Mouse (Mus musculus) C2C12 (cell line): ENCODE measurements around the gene Gpatch2. TPM values are rescaled to one million over a fixed set of nuclear protein-coding genes. Genes with fewer than 3 reads are reported as not detected.
A peak's percentile ranks its signal among the peaks of the same experiment; 100 is the strongest.

Source experiments
- H3K27me3 ChIP-seq: one replicate; pipeline ENCODE4 v1.6.1; 2011; ENCODE audit not compliant: control insufficient read depth, insufficient read depth, insufficient read length
- H3K36me3 ChIP-seq: one replicate; pipeline ENCODE4 v1.6.1; 2011; ENCODE audit not compliant: control insufficient read depth, insufficient read depth
- H3K4me3 ChIP-seq: one replicate; pipeline ENCODE4 v1.5.1; 2011; ENCODE audit warnings: mild to moderate bottlenecking, control low read depth; ENCODE audit not compliant: poor library complexity, insufficient read depth, severe bottlenecking
- H3K79me2 ChIP-seq: one replicate; pipeline ENCODE4 v1.6.1; 2011; ENCODE audit not compliant: control insufficient read depth, insufficient read depth
- H3K79me3 ChIP-seq: one replicate; pipeline ENCODE4 v1.6.1; 2011; ENCODE audit warnings: low read depth, control low read depth
- H3ac ChIP-seq: one replicate; pipeline ENCODE3; 2011; ENCODE audit warnings: low read depth; ENCODE audit not compliant: control insufficient read depth, insufficient read length
- CEBPB ChIP-seq: IDR thresholded peaks from one replicate; pipeline ENCODE4 v1.6.1; 2011; ENCODE audit warnings: low read depth, mild to moderate bottlenecking, control low read depth, moderate library complexity
- CTCF ChIP-seq: IDR thresholded peaks from one replicate; pipeline ENCODE4 v1.5.1; 2011; ENCODE audit not compliant: control insufficient read depth, insufficient read depth, insufficient read length
- FOSL1 ChIP-seq: IDR thresholded peaks from one replicate; pipeline ENCODE4 v1.8.0; 2011; ENCODE audit warnings: mild to moderate bottlenecking, low read length; ENCODE audit not compliant: poor library complexity, insufficient read depth, severe bottlenecking
- MAX ChIP-seq: IDR thresholded peaks from one replicate; pipeline ENCODE4 v1.6.1; 2011; ENCODE audit warnings: mild to moderate bottlenecking, control low read depth
- MYOD1 ChIP-seq: IDR thresholded peaks from one replicate; pipeline ENCODE4 v1.6.1; 2011; ENCODE audit warnings: low read depth; ENCODE audit not compliant: control insufficient read depth, insufficient read length
- MYOG ChIP-seq: IDR thresholded peaks from one replicate; pipeline ENCODE4 v1.6.1; 2011; ENCODE audit not compliant: control insufficient read depth, insufficient read length; ENCODE audit errors: extremely low read depth
- USF1 ChIP-seq: IDR thresholded peaks from one replicate; pipeline ENCODE4 v1.6.1; 2011; ENCODE audit warnings: low read depth, mild to moderate bottlenecking, control low read depth, moderate library complexity
- polyA plus RNA-seq: library from polyadenylated mRNA; unstranded; fragments of >200 nt; fragmentation: generic; extraction: Trizol; gene quantifications from one replicate; pipeline ENCODE4 v1.2.1, GENCODE M21; 2012; ENCODE audit warnings: missing spikeins

Gene Gpatch2
- polyA plus RNA-seq, 1 experiment: 4.6 TPM

- Histone ChIP-seq H3K36me3 (no peaks in the 10 kb centered on the region), H3K79me2 (no peaks in the 10 kb centered on the region), H3K79me3 (no peaks in the 10 kb centered on the region), H3K4me3 (no peak overlapping the region), H3K27me3 (no peaks in the 10 kb centered on the region), H3ac (no peak overlapping the region)
- TF ChIP-seq FOSL1 (no peak), MYOD1 (no peak), MAX (no peak), USF1 (peak; percentile 37), MYOG (no peak), CEBPB (no peak), CTCF (no peak)
Observed at GRCm38 (mm10) chr1:187376946-187377671, 161.8 kb downstream of the Gpatch2 start.

- TF ChIP-seq CEBPB (no peak), MAX (no peak), FOSL1 (no peak), USF1 (no peak), MYOD1 (no peak), CTCF (no peak), MYOG (no peak)
- no peak overlapping the region for H3K4me3 ChIP-seq
- no peak overlapping the region for H3ac ChIP-seq
- H3K79me3 ChIP-seq: no peaks in the 10 kb centered on the region
- H3K27me3 ChIP-seq: no peaks in the 10 kb centered on the region
- no peaks in the 10 kb centered on the region for H3K36me3 ChIP-seq
- H3K79me2 ChIP-seq: no peaks in the 10 kb centered on the region
Observed at GRCm38 (mm10) chr1:187377865-187378524, 162.7 kb downstream of the Gpatch2 start.

DNA sequence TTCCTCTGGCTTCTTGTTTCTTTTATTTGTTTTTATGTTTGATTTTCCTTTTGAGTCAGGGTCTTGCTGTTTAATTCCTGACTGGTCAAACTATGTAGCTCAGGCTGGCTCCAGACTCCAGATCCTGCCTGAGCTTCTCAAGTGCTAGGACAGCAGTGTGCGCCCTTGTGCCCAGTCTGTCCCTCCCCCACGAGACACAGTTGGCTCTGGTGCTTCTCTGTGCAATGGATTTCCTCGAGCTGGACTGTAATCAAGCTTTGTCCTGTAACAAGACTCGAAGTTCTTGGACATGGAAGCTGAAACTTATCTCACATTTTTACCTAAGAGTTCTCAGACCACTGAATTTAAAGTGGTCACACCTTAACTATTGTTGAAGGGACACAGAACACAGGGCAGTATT lies 174.2 kb downstream of the Gpatch2 start:
- no peak overlapping the region for H3ac ChIP-seq
- H3K79me2 ChIP-seq: no peaks in the 10 kb centered on the region
- H3K4me3 ChIP-seq: no peak overlapping the region
- no peak for TF ChIP-seq MYOG
- no peak for TF ChIP-seq MAX
- TF ChIP-seq CEBPB: no peak
- TF ChIP-seq USF1: no peak
- no peak for TF ChIP-seq FOSL1
- no peak for TF ChIP-seq CTCF
- no peak for TF ChIP-seq MYOD1
- no peaks in the 10 kb centered on the region for H3K36me3 ChIP-seq
- H3K79me3 ChIP-seq: no peaks in the 10 kb centered on the region
- H3K27me3 ChIP-seq: no peaks in the 10 kb centered on the region

DNA sequence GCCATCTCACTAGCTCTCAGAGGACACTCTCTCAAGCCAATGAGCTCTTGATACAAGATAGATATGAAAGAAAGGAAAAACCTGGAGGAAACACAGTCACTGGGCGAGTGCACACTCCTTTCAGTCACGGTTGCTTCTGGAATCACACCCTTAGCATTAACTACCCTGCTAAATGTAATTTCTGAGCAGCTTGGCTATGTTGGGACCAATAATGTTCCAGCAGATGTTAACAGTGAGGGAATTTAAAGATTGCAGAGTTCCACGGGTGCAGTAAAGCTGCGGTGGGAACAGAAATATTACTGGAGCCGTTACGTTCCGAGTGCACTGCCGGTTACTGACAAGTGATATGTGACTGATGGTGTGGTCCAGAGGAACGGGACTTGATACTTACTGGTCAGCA lies 185.5 kb downstream of the Gpatch2 start:
- Histone ChIP-seq H3ac (no peak overlapping the region), H3K4me3 (no peak overlapping the region), H3K36me3 (no peaks in the 10 kb centered on the region), H3K79me2 (no peaks in the 10 kb centered on the region), H3K27me3 (no peaks in the 10 kb centered on the region), H3K79me3 (no peaks in the 10 kb centered on the region)
- TF ChIP-seq CEBPB: no peak
- TF ChIP-seq USF1: no peak
- no peak for TF ChIP-seq MAX
- no peak for TF ChIP-seq FOSL1
- TF ChIP-seq MYOD1: no peak
- TF ChIP-seq CTCF: no peak
- TF ChIP-seq MYOG: no peak

Other genes starting within 250 kb of the Gpatch2 start
- not detected for gene D1Pas1, start 248.1 kb upstream of the Gpatch2 start, polyA plus RNA-seq
- gene Spata17, start within 50 bp of the Gpatch2 start, polyA plus RNA-seq: 0.08 TPM